Mouse (Mus musculus) olfactory bulb, adult 2 months (tissue): Measurements from ENCODE around the gene Pdzrn4. TPM values are rescaled to one million over a fixed set of nuclear protein-coding genes. Genes with fewer than 3 reads are reported as not detected.

ENCODE experiments used
- H3K27ac ChIP-seq: fragments of 200-500 bp; 2 replicates; pipeline ENCODE4 v1.5.1; 2012; ENCODE audit warnings: low read depth, low read length; ENCODE audit not compliant: insufficient read depth
- H3K4me1 ChIP-seq: fragments of 200-500 bp; 2 replicates; pipeline ENCODE4 v1.6.1; 2012; ENCODE audit warnings: low read length; ENCODE audit not compliant: control insufficient read depth, insufficient read depth
- H3K4me3 ChIP-seq: fragments of 200-500 bp; 2 replicates; pipeline ENCODE4 v1.5.1; 2012; ENCODE audit warnings: mild to moderate bottlenecking, low read depth, low read length, moderate library complexity; ENCODE audit not compliant: insufficient read depth
- CTCF ChIP-seq: fragments of 200-500 bp; IDR thresholded peaks from 2 replicates; pipeline ENCODE4 v1.5.1; 2012; ENCODE audit warnings: low read depth, mild to moderate bottlenecking, low read length, moderate library complexity; ENCODE audit not compliant: insufficient read depth
- POLR2A ChIP-seq: fragments of 200-500 bp; IDR thresholded peaks from 2 replicates; pipeline ENCODE4 v1.6.1; 2012; ENCODE audit warnings: mild to moderate bottlenecking, low read depth, low read length, moderate library complexity; ENCODE audit not compliant: insufficient read depth
- WGBS: fragments of 180-500 bp; shearing (Covaris S2); methylation state at CpG from one replicate; pipeline ENCODE4 v1.1.7; 2018; 5-methylcytosine and 5-hydroxymethylcytosine counted together
- polyA plus RNA-seq: library from polyadenylated mRNA; stranded (reverse); fragments of >200 nt; gene quantifications from 2 replicates; pipeline ENCODE4 v1.2.4, GENCODE M21; 2012; ENCODE audit warnings: low replicate concordance; ENCODE audit not compliant: missing spikeins, insufficient read depth, insufficient read length

The Pdzrn4 gene
- polyA plus RNA-seq, 1 experiment, result not detected

GRCm38 (mm10) chr15:92570526-92571243 lies 174.0 kb downstream of the Pdzrn4 start:
- H3K4me1 ChIP-seq, result no peaks in the 10 kb centered on the region
- WGBS, result 71% methylated on average over 3 of the region's 3 CpGs
- H3K27ac ChIP-seq, result no peak overlapping the region
- TF ChIP-seq CTCF, result no peak
- TF ChIP-seq POLR2A, result no peak
- H3K4me3 ChIP-seq, result no peak overlapping the region

- TF ChIP-seq POLR2A, result no peak
- TF ChIP-seq CTCF, result no peak
- Histone ChIP-seq H3K4me3 (no peak overlapping the region), H3K4me1 (no peaks in the 10 kb centered on the region), H3K27ac (no peak overlapping the region)
- 41% methylated on average over 5 of the region's 5 CpGs for WGBS
Observed at GRCm38 (mm10) chr15:92571244-92571539, 174.5 kb downstream of the Pdzrn4 start.

- H3K27ac ChIP-seq, result no peak overlapping the region
- H3K4me1 ChIP-seq, result no peaks in the 10 kb centered on the region
- TF ChIP-seq POLR2A (no peak), CTCF (no peak)
- WGBS, result 23% methylated on average over 11 of the region's 11 CpGs
- H3K4me3 ChIP-seq, result no peak overlapping the region
Observed at GRCm38 (mm10) chr15:92577476-92577875, 180.8 kb downstream of the Pdzrn4 start.

GRCm38 (mm10) chr15:92580217-92580616 lies 183.5 kb downstream of the Pdzrn4 start:
- no peaks in the 10 kb centered on the region for H3K4me1 ChIP-seq
- no peak for TF ChIP-seq CTCF
- no peak for TF ChIP-seq POLR2A
- no peak overlapping the region for H3K27ac ChIP-seq
- 67% methylated on average over 3 of the region's 3 CpGs for WGBS
- H3K4me3 ChIP-seq, result no peak overlapping the region

GRCm38 (mm10) chr15:92580742-92581383 lies 184.2 kb downstream of the Pdzrn4 start:
- Histone ChIP-seq H3K4me1 (no peaks in the 10 kb centered on the region), H3K27ac (no peak overlapping the region), H3K4me3 (no peak overlapping the region)
- TF ChIP-seq CTCF (no peak), POLR2A (no peak)
- WGBS, result 62% methylated on average over 9 of the region's 9 CpGs

- Histone ChIP-seq H3K4me1 (no peaks in the 10 kb centered on the region), H3K27ac (no peak overlapping the region), H3K4me3 (no peak overlapping the region)
- TF ChIP-seq CTCF, result no peak
- no peak for TF ChIP-seq POLR2A
- WGBS, result 92% methylated on average over 14 of the region's 14 CpGs
Observed at GRCm38 (mm10) chr15:92584357-92585138, 187.9 kb downstream of the Pdzrn4 start.

GRCm38 (mm10) chr15:92587431-92587830 lies 190.8 kb downstream of the Pdzrn4 start:
- Histone ChIP-seq H3K27ac (no peak overlapping the region), H3K4me3 (no peak overlapping the region), H3K4me1 (no peaks in the 10 kb centered on the region)
- TF ChIP-seq POLR2A, result no peak
- no peak for TF ChIP-seq CTCF
- 94% methylated on average over 1 of the region's 1 CpGs for WGBS

- TF ChIP-seq POLR2A (no peak), CTCF (no peak)
- WGBS, result 51% methylated on average over 2 of the region's 2 CpGs
- H3K4me3 ChIP-seq, result no peak overlapping the region
Observed at GRCm38 (mm10) chr15:92594721-92595120, 198.0 kb downstream of the Pdzrn4 start.

GRCm38 (mm10) chr15:92597011-92597780 lies 200.5 kb downstream of the Pdzrn4 start:
- WGBS, result 6% methylated on average over 20 of the region's 20 CpGs

More at GRCm38 (mm10) chr15:92594721-92595120, 198.0 kb downstream of the Pdzrn4 start:
- no peak overlapping the region for H3K27ac ChIP-seq
- H3K4me1 ChIP-seq, result peaks cover 5% of the 10 kb centered on the region

More at GRCm38 (mm10) chr15:92597011-92597780, 200.5 kb downstream of the Pdzrn4 start:
- TF ChIP-seq POLR2A (no peak), CTCF (no peak)
- H3K27ac ChIP-seq, result no peak overlapping the region
- H3K4me3 ChIP-seq, result peak overlapping the region; percentile 41
- H3K4me1 ChIP-seq, result peaks cover 5% of the 10 kb centered on the region
